Mouse (Mus musculus) ES-E14 (cell line): ENCODE measurements around the gene Arsa.

Experiments used
- HCFC1 ChIP-seq: IDR thresholded peaks from 2 replicates; pipeline ENCODE4 v1.6.1; 2012; ENCODE audit warnings: low read length, inconsistent platforms, borderline replicate concordance; ENCODE audit not compliant: insufficient read depth
- ZC3H11A ChIP-seq: IDR thresholded peaks from 2 replicates; pipeline ENCODE4 v1.6.1; 2012; ENCODE audit warnings: low read depth, mild to moderate bottlenecking, inconsistent platforms, low read length, borderline replicate concordance
- ZNF384 ChIP-seq: IDR thresholded peaks from 2 replicates; pipeline ENCODE4 v1.6.1; 2012; ENCODE audit warnings: low read depth, low read length, inconsistent platforms

GRCm38 (mm10) chr15:89525464-89525863 lies 48.2 kb upstream of the Arsa start:
- TF ChIP-seq HCFC1 (no peak), ZNF384 (no peak), ZC3H11A (no peak)
